Mouse (Mus musculus) left cerebral cortex, postnatal 14 days (tissue): ENCODE measurements around the gene Cactin. TPM values are rescaled to one million over a fixed set of nuclear protein-coding genes. Genes with fewer than 3 reads are reported as not detected.

Experiments used
- DNase-seq, 2 experiments: peaks; one replicate each; pipeline ENCODE4 v3.0.0; 2021 to 2022; ENCODE audit warnings: low spot score in 2 of 2, mixed read lengths in 1 of 2
- intact Hi-C: fragments of 180-260 bp; cut with DNase I; formaldehyde crosslinking; loops from one replicate; pipeline ENCODE4 v1.15.1; 2025
- total RNA-seq, 2 experiments: library from RNA; stranded (reverse); gene quantifications; 2 replicates each; pipeline ENCODE4 v1.2.3; 2021

Gene Cactin
- total RNA-seq, 2 experiments from 2014 or later = 25.1 to 27.2 TPM

DNA sequence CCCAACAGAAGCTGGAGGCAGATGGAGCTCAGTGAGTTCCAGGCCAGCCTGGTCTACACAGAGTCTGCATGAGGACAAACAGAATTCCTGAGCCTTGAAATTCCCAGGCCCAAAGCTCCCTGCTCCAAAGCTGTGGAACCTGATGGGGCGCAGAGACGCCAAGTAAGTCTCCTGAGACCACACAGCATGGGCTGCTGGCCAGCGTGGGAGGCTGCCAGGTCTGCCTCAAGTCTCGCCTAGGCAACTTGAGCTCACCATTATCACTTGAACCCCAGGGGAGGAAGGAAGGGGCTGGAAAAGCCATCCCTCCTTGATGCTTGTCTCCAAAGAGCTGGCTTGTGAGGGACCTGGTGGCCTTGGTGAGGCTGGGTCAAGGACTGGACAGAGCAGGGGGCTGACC lies 9.1 kb downstream of the Cactin start:
- intact Hi-C loops = no loop called here

GRCm38 (mm10) chr10:81332277-81332676 lies 11.4 kb downstream of the Cactin start:
- DNase-seq = no peak
- intact Hi-C loops = no loop called here

More for the DNA sequence above, 9.1 kb downstream of the Cactin start:
- DNase-seq = no peak

GRCm38 (mm10) chr10:81334324-81334723 lies 13.4 kb downstream of the Cactin start:
- DNase-seq = no peak
- intact Hi-C loops = no loop called here

- intact Hi-C loops = no loop called here
- no peak for DNase-seq
Measured at GRCm38 (mm10) chr10:81335393-81336340, 14.8 kb downstream of the Cactin start.

DNA sequence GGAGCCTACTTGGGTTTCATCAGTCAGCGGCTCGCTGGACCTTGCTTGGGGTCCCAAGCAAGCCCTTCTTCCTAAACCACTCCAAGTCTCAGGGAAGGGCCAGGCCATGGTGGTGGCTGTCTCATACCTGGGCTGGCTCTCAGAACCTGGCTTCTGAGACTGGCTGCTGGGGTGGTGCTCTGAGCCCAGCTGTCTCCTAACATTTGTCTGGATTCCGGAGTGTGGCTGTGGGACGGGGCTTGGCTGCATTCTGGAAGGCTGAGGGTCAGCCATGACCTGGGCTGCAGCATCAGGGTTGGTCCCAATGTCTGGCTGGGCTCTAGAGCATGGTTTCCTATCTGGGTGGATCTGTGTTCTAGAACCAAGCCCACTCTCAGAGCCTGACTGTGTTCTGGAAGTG lies 15.7 kb downstream of the Cactin start:
- intact Hi-C loops = no loop called here
- DNase-seq = no peak

- DNase-seq = no peak
- intact Hi-C loops = no loop called here
Measured at GRCm38 (mm10) chr10:81340551-81341332, 19.8 kb downstream of the Cactin start.

DNA sequence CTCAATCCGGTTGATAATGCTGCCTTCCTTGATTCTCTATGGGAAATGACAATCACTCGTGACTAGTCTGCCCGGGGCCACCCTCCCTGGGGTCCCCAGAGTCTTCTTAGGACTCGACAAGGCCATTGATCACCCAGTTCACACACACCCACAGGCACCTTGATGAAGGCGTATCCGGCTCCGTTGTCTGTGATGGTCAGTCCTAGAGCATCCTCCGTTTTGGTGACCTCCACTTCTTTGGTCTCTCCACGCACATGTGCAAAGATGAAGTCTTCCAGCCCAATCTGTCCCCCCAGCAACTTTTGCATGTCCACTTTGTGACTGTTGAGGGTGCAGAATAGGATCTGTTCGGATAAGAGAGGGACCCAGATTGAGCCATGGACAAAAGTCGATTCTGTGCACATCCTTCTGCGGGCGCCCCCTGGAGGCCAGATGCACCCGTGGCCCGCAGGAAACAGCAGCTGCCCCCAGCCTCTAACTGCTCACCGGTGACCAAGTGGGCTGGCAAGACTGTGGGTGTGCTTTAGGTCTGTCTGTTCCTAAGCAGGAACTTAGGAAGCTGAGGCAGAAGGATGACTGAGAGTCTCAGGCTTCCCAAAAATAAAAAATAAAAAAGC lies 20.5 kb downstream of the Cactin start:
- intact Hi-C loops = no loop called here

GRCm38 (mm10) chr10:81342686-81343505 lies 22.0 kb downstream of the Cactin start, which contains the start of gene Gipc3:
Gene Gipc3 (minus strand): TSS chr10:81343266.
- no peak for DNase-seq
- intact Hi-C loops = no loop called here

More for the DNA sequence above, 20.5 kb downstream of the Cactin start:
- peak in 1 of 2 experiments; percentile 66 for DNase-seq

DNA sequence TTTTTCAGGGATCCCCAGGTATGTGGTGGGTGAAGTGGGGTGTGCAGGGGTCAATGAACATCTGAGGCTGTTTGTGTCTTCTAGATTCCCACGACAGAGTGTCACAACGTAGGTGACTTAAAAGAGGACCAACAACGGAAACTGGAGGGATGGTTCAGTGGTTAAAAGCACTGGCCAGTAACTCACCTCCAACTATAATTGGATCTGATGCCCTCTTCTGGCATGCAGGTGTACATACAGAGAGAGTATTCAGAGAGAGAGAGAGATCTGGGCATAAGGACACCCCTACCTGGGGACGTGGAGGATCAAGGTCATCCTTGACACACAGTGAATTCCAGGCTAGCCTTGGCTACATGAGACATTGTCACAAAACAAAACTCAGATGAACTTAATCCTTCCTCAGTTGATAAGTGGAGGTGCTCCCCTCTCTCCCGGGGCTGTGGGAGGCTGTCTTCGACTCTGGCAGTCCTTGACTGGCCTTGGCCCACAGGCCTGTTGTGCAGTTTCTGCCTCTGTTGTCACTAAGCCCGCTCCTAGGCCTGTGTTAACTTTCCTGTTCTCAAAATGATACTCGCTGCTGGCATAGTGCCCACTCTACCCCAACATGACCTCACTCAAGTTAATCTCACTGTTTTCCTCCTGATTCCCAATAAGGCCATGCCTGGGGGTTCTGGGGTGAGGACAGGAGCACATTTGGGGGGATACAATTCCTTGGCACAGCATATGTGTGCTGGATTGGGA lies 23.7 kb downstream of the Cactin start:
- intact Hi-C loops = loop anchor here (5.0 kb wide), 1 partner anchor 57 kb away; no protein-coding TSS in a partner anchor
- DNase-seq = no peak

GRCm38 (mm10) chr10:81345162-81345534 lies 24.2 kb downstream of the Cactin start:
- intact Hi-C loops = loop anchor here (5.0 kb wide), 1 partner anchor 58 kb away; no protein-coding TSS in a partner anchor
- no peak for DNase-seq

DNA sequence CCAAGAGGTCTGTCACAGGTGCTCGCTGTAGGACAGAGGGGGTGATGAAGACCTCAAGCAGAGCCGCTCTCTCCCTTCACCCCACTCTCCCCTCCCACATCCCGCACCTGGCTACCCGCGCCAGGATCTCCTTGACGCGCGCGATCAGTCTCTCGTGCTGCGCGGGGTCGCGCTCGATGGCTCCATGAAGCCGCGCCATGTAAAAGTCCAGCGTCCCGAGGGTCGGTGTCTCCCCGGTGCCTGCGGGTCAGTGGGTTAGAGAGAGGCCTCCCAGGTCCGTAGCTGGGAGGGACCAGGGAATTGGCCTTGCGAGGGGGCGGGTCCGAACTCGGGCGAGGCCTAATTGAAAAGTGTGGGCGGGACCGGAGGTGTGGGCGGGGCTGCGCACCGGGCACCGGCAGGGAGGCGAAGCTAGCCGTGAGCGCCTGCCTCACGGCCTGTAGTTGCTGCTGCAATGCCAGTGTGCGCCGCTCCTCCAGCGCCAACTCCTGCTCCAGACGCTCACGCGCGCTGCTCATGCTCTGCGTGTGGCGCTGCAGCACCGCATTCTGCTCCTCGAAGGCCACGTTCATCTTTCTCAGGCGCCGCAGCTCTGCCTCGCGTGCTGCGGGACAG lies 25.7 kb downstream of the Cactin start:
- intact Hi-C loops = loop anchor here (5.0 kb wide), 1 partner anchor 59 kb away; no protein-coding TSS in a partner anchor
- peak; percentile 72 to 81 for DNase-seq

DNA sequence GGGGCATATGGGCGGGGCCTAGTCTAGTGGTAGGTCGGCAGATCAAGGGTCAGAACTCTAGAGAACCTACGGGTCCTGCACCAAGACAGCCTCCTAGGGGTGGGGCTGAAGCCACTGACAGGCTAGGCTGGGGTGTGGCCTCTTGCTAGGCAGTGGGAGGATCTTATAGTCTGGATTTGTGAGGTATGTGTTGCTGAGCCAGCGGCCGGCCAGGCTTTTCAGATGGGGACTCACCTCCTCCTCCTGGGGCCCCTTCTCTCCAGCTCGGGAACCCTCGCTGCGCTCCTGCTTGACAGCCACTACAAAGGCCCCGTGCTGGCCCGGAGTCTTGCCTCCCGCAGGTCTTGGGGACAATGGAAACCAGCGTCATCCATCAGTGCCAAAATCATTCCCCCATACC lies 28.2 kb downstream of the Cactin start:
- intact Hi-C loops = loop anchor here (5.0 kb wide), 1 partner anchor 62 kb away; no protein-coding TSS in a partner anchor

DNA sequence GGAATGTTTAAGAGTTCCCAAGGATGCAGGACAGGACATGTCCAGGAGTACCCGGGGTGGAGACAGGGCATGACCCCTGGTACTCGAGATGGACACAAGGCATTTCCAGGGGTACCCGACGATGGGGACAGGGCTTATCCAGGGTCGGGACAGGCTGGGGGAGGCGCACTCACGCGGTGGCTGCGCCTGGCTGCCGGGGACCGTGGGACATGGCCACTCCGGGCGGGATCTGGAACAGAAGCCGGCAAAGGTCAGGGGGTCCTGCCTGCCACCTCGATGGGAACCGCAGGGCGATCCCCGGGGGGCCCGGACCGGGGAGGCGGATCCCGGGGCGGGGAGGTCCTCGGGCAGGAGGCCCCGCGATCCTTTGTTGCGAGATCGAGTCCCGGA lies 29.1 kb downstream of the Cactin start:
- intact Hi-C loops = loop anchor here (5.0 kb wide), 1 partner anchor 63 kb away; no protein-coding TSS in a partner anchor
- DNase-seq = no peak

More for the DNA sequence above, 28.2 kb downstream of the Cactin start:
- DNase-seq = no peak

GRCm38 (mm10) chr10:81350351-81351063 lies 29.6 kb downstream of the Cactin start, which contains the start of gene Hmg20b:
Gene Hmg20b (minus strand): TSS chr10:81350480.
- intact Hi-C loops = no loop called here
- DNase-seq = peak; percentile 100

DNA sequence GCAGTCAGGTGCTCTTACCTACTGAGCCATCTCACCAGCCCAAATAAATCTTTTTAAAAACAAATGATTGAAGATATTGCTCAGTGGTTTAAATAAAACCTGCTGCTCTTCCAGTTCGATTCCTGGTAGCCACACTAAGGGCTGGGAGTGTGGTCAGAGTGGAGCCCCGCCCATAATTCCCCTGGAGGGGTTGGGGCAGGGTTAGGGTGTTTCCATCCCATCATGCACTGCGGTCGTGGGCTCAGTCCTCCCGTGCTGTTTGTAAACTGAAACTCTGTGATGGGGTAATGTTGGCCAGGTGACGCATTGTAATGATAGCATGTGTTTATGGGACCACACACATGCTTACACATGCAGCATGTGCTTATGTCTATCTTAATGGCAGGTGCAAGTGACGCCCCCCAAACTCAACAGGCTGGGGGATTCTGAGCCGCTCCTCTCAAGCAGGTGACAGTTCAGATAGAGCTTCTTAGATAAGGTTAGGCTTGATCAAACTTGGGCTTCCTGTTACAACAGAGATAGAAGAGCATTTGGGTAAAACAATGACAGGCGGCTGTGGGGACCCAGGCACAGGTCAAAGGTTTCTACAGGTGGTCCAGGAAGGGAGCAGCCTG lies 30.9 kb downstream of the Cactin start:
- intact Hi-C loops = no loop called here
- no peak for DNase-seq

DNA sequence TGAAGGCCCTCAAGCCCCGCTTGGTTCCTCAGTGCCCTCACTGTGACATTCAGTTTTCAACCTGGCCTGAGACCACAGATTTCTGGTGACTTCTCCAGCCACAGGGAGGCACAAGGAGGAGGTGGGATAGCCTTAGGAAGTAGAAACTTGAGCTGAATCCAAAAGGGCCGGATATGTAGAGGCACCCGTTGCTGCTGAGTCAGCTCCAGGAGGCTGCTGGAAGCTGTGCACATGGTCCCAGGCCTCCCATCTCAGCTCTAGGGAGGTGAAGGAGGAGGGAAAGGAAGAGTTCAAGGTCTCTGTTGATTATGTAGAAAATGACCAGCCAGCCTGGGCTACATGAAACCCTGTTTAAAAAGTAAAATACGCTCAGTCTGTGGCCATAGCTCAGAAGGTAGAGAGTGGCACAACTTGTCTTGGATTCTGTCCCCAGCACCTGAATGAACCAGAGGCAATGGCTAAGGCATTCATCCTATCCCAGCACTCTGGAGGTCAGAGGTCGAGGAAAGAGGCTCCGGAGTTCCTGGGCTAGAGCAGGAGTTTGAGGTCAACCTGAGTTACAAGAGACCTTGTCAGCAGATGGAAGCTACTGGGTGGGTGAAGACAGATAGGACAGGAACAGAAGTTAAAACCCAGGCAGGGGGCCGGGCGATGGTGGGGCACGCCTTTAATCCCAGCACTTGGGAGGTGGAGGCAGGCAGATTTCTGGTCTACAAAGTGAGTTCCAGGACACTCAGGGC lies 34.0 kb downstream of the Cactin start:
- intact Hi-C loops = no loop called here
- no peak for DNase-seq
